Mouse (Mus musculus): ENCODE data around the gene Gm13539. TPM values are rescaled to one million over a fixed set of nuclear protein-coding genes. Genes with fewer than 3 reads are reported as not detected.
"Not testable (repeated sequence)": the region's sequence is repeated elsewhere in the genome, so short reads cannot be mapped to it uniquely, and the experiment has no call there.

Gene Gm13539
- polyA plus RNA-seq, 1 experiment from 2014 or later = not detected

DNA sequence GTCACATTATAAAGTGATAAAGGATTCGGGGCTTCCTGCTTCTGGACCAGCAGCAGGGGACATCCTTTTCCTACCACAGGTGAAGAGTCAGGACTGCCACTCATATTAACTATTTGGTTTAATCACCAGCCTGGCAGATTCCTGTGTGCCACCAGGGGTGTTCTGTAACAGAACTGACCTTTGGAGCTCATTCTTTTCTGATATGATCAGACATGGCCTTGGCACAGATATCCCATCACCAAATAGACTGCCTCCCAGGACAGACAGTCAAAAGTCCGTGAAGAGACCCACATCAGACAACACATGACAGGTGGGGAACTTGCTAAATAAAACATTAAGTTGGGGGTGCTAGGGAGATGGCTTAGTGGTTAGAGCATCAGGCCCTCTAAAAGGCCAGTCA lies 29.7 kb downstream of the Gm13539 start:
- H3K36me3 ChIP-seq (ENCODE audit: control insufficient read depth, insufficient read depth, low read length) = no peaks in the 10 kb centered on the region
- H3K4me2 ChIP-seq (ENCODE audit: low read depth, low read length) = no peak overlapping the region
- H3K4me3 ChIP-seq (ENCODE audit: low read length) = no peak overlapping the region
- no peaks in the 10 kb centered on the region for H3K27me3 ChIP-seq (ENCODE audit: control insufficient read depth, insufficient read depth, low read depth, low read length)
- no peak for ATAC-seq (ENCODE audit: low read depth)
- no peaks in the 10 kb centered on the region for H3K4me1 ChIP-seq (replicated peaks; ENCODE audit: control insufficient read depth, insufficient read depth, low read length)
- H3K9me3 ChIP-seq (ENCODE audit: control insufficient read depth, low read length) = no peaks in the 10 kb centered on the region
- no peak overlapping the region for H3K9ac ChIP-seq (ENCODE audit: low read length)
- WGBS = 55% methylated on average over 2 of the region's 2 CpGs
- H3K27ac ChIP-seq (ENCODE audit: low read length) = no peak overlapping the region

DNA sequence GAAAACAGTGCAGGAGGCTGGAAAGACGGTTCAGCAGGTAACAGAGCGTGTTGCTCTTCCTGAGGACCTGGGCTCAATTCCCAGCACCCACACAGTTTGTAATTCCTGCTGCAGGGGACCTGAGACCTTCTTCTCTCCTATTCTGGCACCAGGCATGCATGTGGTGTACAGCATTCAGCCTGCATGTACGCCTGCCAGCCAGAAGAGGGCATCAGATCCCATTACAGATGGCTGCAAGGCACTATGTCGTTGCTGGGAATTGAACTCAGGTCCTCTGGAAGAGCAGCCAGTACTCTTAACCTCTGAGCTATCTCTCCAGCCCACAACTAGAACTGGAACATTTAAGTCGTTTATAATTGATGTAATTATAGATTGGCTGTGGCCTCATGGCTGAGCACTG lies 31.3 kb downstream of the Gm13539 start:
- Histone ChIP-seq H3K9me3 (ENCODE audit: control insufficient read depth, low read length) (no peaks in the 10 kb centered on the region), H3K36me3 (ENCODE audit: control insufficient read depth, insufficient read depth, low read length) (no peaks in the 10 kb centered on the region), H3K4me3 (ENCODE audit: low read length) (no peak overlapping the region), H3K27ac (ENCODE audit: low read length) (no peak overlapping the region), H3K27me3 (ENCODE audit: control insufficient read depth, insufficient read depth, low read depth, low read length) (no peaks in the 10 kb centered on the region), H3K9ac (ENCODE audit: low read length) (no peak overlapping the region), H3K4me2 (ENCODE audit: low read depth, low read length) (no peak overlapping the region), H3K4me1 (replicated peaks; ENCODE audit: control insufficient read depth, insufficient read depth, low read length) (no peaks in the 10 kb centered on the region)
- no peak for ATAC-seq (ENCODE audit: low read depth)
- WGBS = 75% methylated on average over 5 of the region's 5 CpGs

DNA sequence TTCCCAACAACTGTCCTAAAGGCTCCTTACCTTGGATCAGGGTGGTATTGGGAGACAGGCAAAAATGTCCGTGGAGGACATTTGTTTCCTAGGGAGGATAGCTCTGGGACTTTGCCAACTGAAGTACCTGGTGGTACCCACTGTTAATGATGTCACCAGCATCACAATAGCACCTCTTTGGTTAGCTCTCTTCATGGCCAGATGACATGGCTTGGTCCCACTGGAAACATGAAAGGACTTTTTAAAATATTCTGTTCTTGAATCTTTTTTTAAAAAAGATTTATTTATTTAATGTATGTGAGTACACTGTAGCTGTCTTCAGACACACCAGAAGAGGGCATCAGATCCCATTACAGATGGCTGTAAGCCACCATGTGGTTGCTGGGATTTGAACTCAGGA lies 33.7 kb downstream of the Gm13539 start, which contains the start of gene Glt6d1:
TSS of gene Glt6d1 (minus strand) at position 101 of the 400 bp plus-strand sequence.
- ATAC-seq (ENCODE audit: low read depth); H3K4me2 ChIP-seq (ENCODE audit: low read depth, low read length); H3K4me1 ChIP-seq (replicated peaks; ENCODE audit: control insufficient read depth, insufficient read depth, low read length); H3K9me3 ChIP-seq (ENCODE audit: control insufficient read depth, low read length); H3K4me3 ChIP-seq (ENCODE audit: low read length); H3K27me3 ChIP-seq (ENCODE audit: control insufficient read depth, insufficient read depth, low read depth, low read length); H3K27ac ChIP-seq (ENCODE audit: low read length); H3K36me3 ChIP-seq (ENCODE audit: control insufficient read depth, insufficient read depth, low read length); H3K9ac ChIP-seq (ENCODE audit: low read length): not testable (repeated sequence)
- 63% methylated on average over 1 of the region's 1 CpGs for WGBS

DNA sequence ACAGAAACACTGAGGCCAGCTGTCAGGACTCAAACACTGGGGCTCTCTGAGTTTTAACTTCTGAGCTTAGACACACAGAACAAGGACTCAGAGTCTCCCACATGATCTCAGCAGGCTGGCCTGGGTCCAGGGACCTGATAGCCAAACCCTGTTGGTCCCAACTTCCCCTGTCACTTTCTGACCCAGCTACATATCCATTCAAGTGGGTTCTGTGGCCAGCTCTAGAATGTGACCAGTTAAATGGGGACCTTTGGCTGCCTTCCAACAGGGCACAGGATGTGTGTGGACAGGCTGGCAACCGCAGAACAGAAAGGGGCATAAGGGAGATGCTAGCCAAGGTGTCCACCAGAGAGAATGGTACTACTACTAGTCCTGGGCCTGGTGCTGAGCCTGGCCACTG lies 40.7 kb downstream of the Gm13539 start, which contains the start of gene Lcn9:
TSS of gene Lcn9 (plus strand) at position 348 of the 400 bp plus-strand sequence.
- Histone ChIP-seq H3K9ac (ENCODE audit: low read length) (no peak within 1 kb of the TSS), H3K36me3 (ENCODE audit: control insufficient read depth, insufficient read depth, low read length) (no peaks in the 10 kb centered on the region), H3K4me1 (replicated peaks; ENCODE audit: control insufficient read depth, insufficient read depth, low read length) (no peaks in the 10 kb centered on the region), H3K4me2 (ENCODE audit: low read depth, low read length) (no peak within 1 kb of the TSS), H3K27ac (ENCODE audit: low read length) (no peak within 1 kb of the TSS), H3K27me3 (ENCODE audit: control insufficient read depth, insufficient read depth, low read depth, low read length) (no peaks in the 10 kb centered on the region), H3K9me3 (ENCODE audit: control insufficient read depth, low read length) (no peaks in the 10 kb centered on the region), H3K4me3 (ENCODE audit: low read length) (no peak within 1 kb of the TSS)
- ATAC-seq (ENCODE audit: low read depth) = no peak
- WGBS = 64% methylated on average over 1 of the region's 1 CpGs

DNA sequence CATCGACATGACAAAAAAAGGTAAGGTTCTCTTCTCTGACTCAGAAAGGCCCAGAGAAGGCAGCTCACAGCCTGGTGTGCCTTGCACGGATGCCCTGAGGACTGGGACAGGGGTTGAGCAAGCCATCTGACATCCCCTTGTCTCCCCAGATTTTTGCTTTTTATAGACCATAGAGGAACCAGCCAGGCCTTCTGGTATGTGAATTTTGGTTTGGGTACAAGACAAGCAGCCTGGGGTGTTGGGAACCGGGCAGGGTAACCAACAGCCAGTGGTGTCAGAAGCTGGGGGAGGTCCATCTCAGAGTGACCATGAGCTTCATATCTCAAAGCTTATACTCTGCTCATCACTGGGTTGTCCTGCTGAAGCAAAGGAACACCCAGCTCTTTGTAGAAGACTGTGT lies 42.7 kb downstream of the Gm13539 start:
- H3K4me1 ChIP-seq (replicated peaks; ENCODE audit: control insufficient read depth, insufficient read depth, low read length) = no peaks in the 10 kb centered on the region
- H3K27ac ChIP-seq (ENCODE audit: low read length) = no peak overlapping the region
- no peak for ATAC-seq (ENCODE audit: low read depth)
- H3K9me3 ChIP-seq (ENCODE audit: control insufficient read depth, low read length) = no peaks in the 10 kb centered on the region
- H3K9ac ChIP-seq (ENCODE audit: low read length) = no peak overlapping the region
- no peak overlapping the region for H3K4me2 ChIP-seq (ENCODE audit: low read depth, low read length)
- no peak overlapping the region for H3K4me3 ChIP-seq (ENCODE audit: low read length)
- WGBS = 80% methylated on average over 3 of the region's 3 CpGs
- no peaks in the 10 kb centered on the region for H3K27me3 ChIP-seq (ENCODE audit: control insufficient read depth, insufficient read depth, low read depth, low read length)
- H3K36me3 ChIP-seq (ENCODE audit: control insufficient read depth, insufficient read depth, low read length) = no peaks in the 10 kb centered on the region

DNA sequence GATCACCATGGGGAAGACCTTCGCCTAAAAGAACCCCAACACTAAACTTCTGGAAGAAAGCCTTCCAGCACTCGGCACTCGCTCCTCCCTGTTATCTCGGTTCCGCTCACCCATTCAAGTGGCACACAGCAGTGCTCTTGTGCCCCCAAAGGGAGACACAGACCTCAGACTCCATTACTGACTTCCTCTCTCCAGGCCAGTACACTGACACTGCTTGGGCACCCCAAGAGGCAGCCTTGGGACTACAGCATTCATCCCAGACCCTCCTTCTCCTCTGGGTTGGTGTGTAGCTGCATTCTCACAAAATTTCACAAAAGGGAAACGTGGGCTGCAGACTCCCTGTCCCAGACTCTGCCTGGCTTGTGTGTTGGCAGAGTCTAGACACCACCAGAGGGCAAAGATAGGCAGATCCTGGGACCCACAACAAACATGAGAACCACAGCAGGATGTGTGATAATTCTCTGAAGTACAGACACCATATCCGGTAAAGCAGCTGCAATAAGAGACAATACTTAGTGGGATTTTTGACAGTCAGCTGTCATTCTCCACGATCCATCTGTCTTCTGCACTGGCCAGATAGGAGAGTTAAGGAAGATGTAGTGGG lies 46.4 kb downstream of the Gm13539 start:
- Histone ChIP-seq H3K9ac (ENCODE audit: low read length) (no peak overlapping the region), H3K4me3 (ENCODE audit: low read length) (no peak overlapping the region), H3K9me3 (ENCODE audit: control insufficient read depth, low read length) (no peaks in the 10 kb centered on the region), H3K4me2 (ENCODE audit: low read depth, low read length) (no peak overlapping the region), H3K27me3 (ENCODE audit: control insufficient read depth, insufficient read depth, low read depth, low read length) (no peaks in the 10 kb centered on the region), H3K36me3 (ENCODE audit: control insufficient read depth, insufficient read depth, low read length) (no peaks in the 10 kb centered on the region), H3K4me1 (replicated peaks; ENCODE audit: control insufficient read depth, insufficient read depth, low read length) (no peaks in the 10 kb centered on the region), H3K27ac (ENCODE audit: low read length) (no peak overlapping the region)
- WGBS = 66% methylated on average over 8 of the region's 8 CpGs
- ATAC-seq (ENCODE audit: low read depth) = no peak

DNA sequence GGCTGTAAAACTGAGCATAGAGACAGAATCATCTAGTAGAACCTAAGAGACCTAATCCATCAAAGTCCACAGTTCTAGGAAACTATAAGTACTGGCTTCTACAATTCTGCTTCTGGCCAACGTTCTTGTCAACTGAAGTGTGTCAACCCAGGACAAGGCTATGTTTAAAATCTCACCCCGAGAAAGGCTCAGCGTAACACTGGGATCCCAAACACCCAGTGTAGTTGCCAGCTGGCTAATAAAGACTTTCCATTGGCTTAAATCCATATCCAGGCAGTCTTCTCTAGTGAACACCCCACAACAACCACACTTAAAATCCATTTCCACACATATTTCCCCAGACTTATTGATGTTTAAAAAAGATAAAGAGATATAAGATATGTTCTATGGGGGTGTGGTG lies 48.7 kb downstream of the Gm13539 start:
- Histone ChIP-seq H3K9ac (ENCODE audit: low read length) (no peak overlapping the region), H3K9me3 (ENCODE audit: control insufficient read depth, low read length) (no peaks in the 10 kb centered on the region), H3K27me3 (ENCODE audit: control insufficient read depth, insufficient read depth, low read depth, low read length) (no peaks in the 10 kb centered on the region), H3K4me3 (ENCODE audit: low read length) (no peak overlapping the region), H3K36me3 (ENCODE audit: control insufficient read depth, insufficient read depth, low read length) (no peaks in the 10 kb centered on the region), H3K27ac (ENCODE audit: low read length) (no peak overlapping the region), H3K4me2 (ENCODE audit: low read depth, low read length) (no peak overlapping the region), H3K4me1 (replicated peaks; ENCODE audit: control insufficient read depth, insufficient read depth, low read length) (no peaks in the 10 kb centered on the region)
- ATAC-seq (ENCODE audit: low read depth) = no peak
- WGBS = 73% methylated on average over 3 of the region's 3 CpGs

- H3K27me3 ChIP-seq (ENCODE audit: control insufficient read depth, insufficient read depth, low read depth, low read length) = no peaks in the 10 kb centered on the region
- H3K27ac ChIP-seq (ENCODE audit: low read length) = no peak overlapping the region
- H3K4me1 ChIP-seq (replicated peaks; ENCODE audit: control insufficient read depth, insufficient read depth, low read length) = no peaks in the 10 kb centered on the region
- no peak overlapping the region for H3K9ac ChIP-seq (ENCODE audit: low read length)
- no peak overlapping the region for H3K4me3 ChIP-seq (ENCODE audit: low read length)
- peak; percentile 60 for ATAC-seq (ENCODE audit: low read depth)
- WGBS = 39% methylated on average over 5 of the region's 5 CpGs
- no peak overlapping the region for H3K4me2 ChIP-seq (ENCODE audit: low read depth, low read length)
- no peaks in the 10 kb centered on the region for H3K36me3 ChIP-seq (ENCODE audit: control insufficient read depth, insufficient read depth, low read length)
- H3K9me3 ChIP-seq (ENCODE audit: control insufficient read depth, low read length) = no peaks in the 10 kb centered on the region
Measured at GRCm38 (mm10) chr2:25836291-25836690, 54.2 kb downstream of the Gm13539 start.

Data from lung, embryonic 16.5 days (tissue).